Mouse (Mus musculus) heart, embryonic 15.5 days (tissue): ENCODE results near the gene Ccdc88c. TPM values are rescaled to one million over a fixed set of nuclear protein-coding genes. Genes with fewer than 3 reads are reported as not detected.

Experiments used
- ATAC-seq: fragments of 200-750 bp; cut with Nextera tagmentation; replicated peaks from 2 replicates; pipeline ENCODE4 v1.8.0; 2017; ENCODE audit warnings: low read depth, moderate TSS enrichment; ENCODE audit not compliant: insufficient number of reproducible peaks, insufficient read depth, low FRiP score
- H3K27ac ChIP-seq: fragments of 300-500 bp; sonication (generic); 2 replicates; pipeline ENCODE4 v1.5.1; 2015; ENCODE audit warnings: mild to moderate bottlenecking, inconsistent platforms
- H3K27me3 ChIP-seq: fragments of 300-500 bp; sonication (generic); 2 replicates; pipeline ENCODE4 v1.6.1; 2015; ENCODE audit warnings: inconsistent platforms
- H3K36me3 ChIP-seq: fragments of 300-500 bp; sonication (generic); 2 replicates; pipeline ENCODE4 v1.6.1; 2015; ENCODE audit warnings: mild to moderate bottlenecking, inconsistent platforms
- H3K4me1 ChIP-seq: fragments of 300-500 bp; sonication (generic); replicated peaks from 2 replicates; pipeline ENCODE4 v1.6.1; 2015; ENCODE audit warnings: inconsistent platforms
- H3K4me2 ChIP-seq: fragments of 300-500 bp; sonication (generic); 2 replicates; pipeline ENCODE4 v1.6.1; 2015; ENCODE audit warnings: inconsistent platforms, mild to moderate bottlenecking, moderate library complexity
- H3K4me3 ChIP-seq: fragments of 300-500 bp; sonication (generic); 2 replicates; pipeline ENCODE4 v1.5.1; 2015; ENCODE audit warnings: mild to moderate bottlenecking, inconsistent platforms
- H3K9ac ChIP-seq: fragments of 300-500 bp; sonication (generic); 2 replicates; pipeline ENCODE4 v1.6.1; 2015; ENCODE audit warnings: mild to moderate bottlenecking, inconsistent platforms
- H3K9me3 ChIP-seq: fragments of 300-500 bp; sonication (generic); replicated peaks from 2 replicates; pipeline ENCODE4 v1.6.1; 2016; ENCODE audit warnings: inconsistent platforms
- WGBS: fragments of 180-500 bp; shearing (Covaris S2); methylation state at CpG from one replicate; pipeline ENCODE4 v1.1.7; 2015; ENCODE audit warnings: mixed read lengths; 5-methylcytosine and 5-hydroxymethylcytosine counted together
- polyA plus RNA-seq: library from polyadenylated mRNA; unstranded; fragments of >200 nt; fragmentation: Nextera tagmentation; extraction: Ambion mirVana; gene quantifications from 2 replicates; pipeline ENCODE4 v1.2.1, GENCODE M21; 2015

The Ccdc88c gene
- polyA plus RNA-seq, 1 experiment from 2014 or later, result 2.4 TPM

DNA sequence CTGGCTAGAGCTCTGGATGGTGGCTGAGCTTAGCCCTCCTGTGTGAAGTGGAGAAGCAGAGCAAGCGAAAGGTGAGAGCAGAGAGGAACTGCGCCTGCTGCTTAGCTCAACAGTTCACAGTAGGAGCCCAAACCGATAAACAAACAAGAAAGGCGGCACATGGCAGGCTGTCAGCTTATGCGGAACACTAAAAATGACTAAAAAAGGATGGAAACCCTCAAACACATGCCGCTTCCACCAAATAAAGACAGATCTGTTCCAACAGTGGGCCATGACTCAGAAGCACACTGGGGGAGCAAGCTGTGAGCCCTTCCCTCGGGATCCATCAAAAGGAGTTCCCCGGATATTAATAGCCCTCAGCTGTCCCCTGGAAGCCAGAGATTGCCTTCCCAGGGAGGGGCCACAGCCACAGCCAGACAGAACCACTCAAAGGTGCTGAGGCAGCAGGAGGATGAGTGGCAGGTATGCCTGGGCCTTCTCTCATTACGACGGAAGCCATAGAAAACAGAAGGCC, 20.8 kb downstream of the Ccdc88c start:
- H3K4me3 ChIP-seq, result no peak overlapping the region
- ATAC-seq, result 0 out of 2 replicates have a peak, but pooled peaks have one; percentile 23
- 0 out of 2 replicates have a peak, but pooled peaks cover 10% of the 10 kb centered on the region for H3K27me3 ChIP-seq
- 43% methylated on average over 10 of the region's 10 CpGs for WGBS
- no peak overlapping the region for H3K4me2 ChIP-seq
- no peak overlapping the region for H3K9ac ChIP-seq
- no peaks in the 10 kb centered on the region for H3K9me3 ChIP-seq
- no peak overlapping the region; the same call in 1 of the 2 replicates for H3K27ac ChIP-seq
- H3K36me3 ChIP-seq, result no peaks in the 10 kb centered on the region
- peaks cover 36% of the 10 kb centered on the region for H3K4me1 ChIP-seq

GRCm38 (mm10) chr12:101007427-101007826, 21.4 kb downstream of the Ccdc88c start:
- WGBS, result 58% methylated on average over 9 of the region's 9 CpGs
- Histone ChIP-seq H3K9ac (no peak overlapping the region), H3K36me3 (no peaks in the 10 kb centered on the region), H3K9me3 (no peaks in the 10 kb centered on the region), H3K4me1 (peaks cover 30% of the 10 kb centered on the region), H3K4me2 (no peak overlapping the region), H3K4me3 (no peak overlapping the region), H3K27ac (no peak overlapping the region; the same call in 1 of the 2 replicates), H3K27me3 (0 out of 2 replicates have a peak, but pooled peaks cover 7% of the 10 kb centered on the region)
- 0 out of 2 replicates have a peak, but pooled peaks have one; percentile 12 for ATAC-seq

DNA sequence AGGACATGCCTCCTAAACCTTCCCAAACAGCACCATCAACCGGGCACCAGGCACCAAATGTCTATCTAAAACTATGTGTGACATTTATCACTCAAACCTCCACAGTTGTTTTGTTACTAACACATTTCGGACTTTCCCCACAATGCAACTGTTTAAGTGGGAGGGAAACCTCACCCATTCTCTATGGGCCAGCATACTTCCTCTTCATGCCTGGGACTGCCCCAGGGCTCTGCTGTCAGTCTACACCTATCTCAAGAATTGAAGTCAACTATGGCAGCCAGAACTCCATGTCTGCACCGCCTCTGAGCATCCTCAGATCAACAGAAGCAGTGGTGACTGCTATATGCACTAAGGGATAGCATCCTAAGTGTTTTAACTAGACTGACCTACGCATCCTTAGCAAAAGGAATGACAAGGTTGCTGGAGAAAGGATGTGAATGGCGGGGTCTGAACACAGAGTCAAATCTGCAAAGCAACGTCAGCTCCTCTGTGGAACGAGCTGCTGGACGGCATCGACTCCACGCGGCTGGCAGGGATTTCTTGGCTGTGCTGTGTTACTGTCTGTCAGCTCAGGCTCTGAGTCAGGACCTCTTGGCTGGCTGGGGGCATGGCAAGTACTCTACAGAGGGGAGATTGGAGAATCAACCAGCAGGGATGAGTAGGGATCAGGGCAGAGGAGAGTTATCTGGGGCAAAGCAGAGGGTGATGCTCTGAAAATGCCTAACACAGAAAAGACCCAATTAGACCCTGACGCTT, 23.0 kb downstream of the Ccdc88c start:
- Histone ChIP-seq H3K4me3 (no peak overlapping the region), H3K4me1 (peaks cover 23% of the 10 kb centered on the region)

DNA sequence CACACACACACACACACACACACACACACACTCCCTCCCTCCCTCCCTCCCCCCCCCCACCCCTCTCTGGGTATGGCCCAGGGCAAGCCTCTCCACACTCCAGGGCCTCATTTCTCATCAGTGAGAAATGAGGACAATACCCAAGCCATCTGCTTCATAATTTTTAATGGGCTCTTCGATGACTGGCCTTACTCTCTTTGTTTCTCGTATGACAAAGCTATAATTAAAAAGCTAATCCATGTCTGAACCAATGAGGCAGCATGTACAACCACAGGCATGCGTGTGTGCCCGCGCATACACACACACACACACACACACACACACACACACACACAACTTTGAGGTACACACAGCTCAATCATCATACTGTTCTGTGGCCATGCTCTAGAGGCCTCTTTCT, 23.9 kb downstream of the Ccdc88c start:
- Histone ChIP-seq H3K36me3 (no peaks in the 10 kb centered on the region), H3K4me3 (no peak overlapping the region), H3K4me2 (no peak overlapping the region), H3K9me3 (no peaks in the 10 kb centered on the region), H3K27ac (no peak overlapping the region), H3K9ac (no peak overlapping the region), H3K27me3 (0 out of 2 replicates have a peak, but pooled peaks cover 7% of the 10 kb centered on the region), H3K4me1 (peaks cover 16% of the 10 kb centered on the region)
- WGBS, result 90% methylated on average over 5 of the region's 5 CpGs
- no peak for ATAC-seq

More for the DNA sequence above, 23.0 kb downstream of the Ccdc88c start:
- 0 out of 2 replicates have a peak, but pooled peaks cover 7% of the 10 kb centered on the region for H3K27me3 ChIP-seq
- no peaks in the 10 kb centered on the region for H3K36me3 ChIP-seq
- no peak overlapping the region for H3K9ac ChIP-seq
- ATAC-seq, result no peak
- no peak overlapping the region for H3K27ac ChIP-seq
- H3K9me3 ChIP-seq, result no peaks in the 10 kb centered on the region
- no peak overlapping the region for H3K4me2 ChIP-seq
- WGBS, result 75% methylated on average over 12 of the region's 12 CpGs

- peaks cover 21% of the 10 kb centered on the region for H3K4me1 ChIP-seq
- no peak overlapping the region for H3K4me3 ChIP-seq
Measured at GRCm38 (mm10) chr12:101002801-101003513, 25.9 kb downstream of the Ccdc88c start.

GRCm38 (mm10) chr12:100999061-100999954, 29.5 kb downstream of the Ccdc88c start:
- H3K9ac ChIP-seq, result no peak overlapping the region
- H3K9me3 ChIP-seq, result no peaks in the 10 kb centered on the region
- peaks cover 24% of the 10 kb centered on the region for H3K4me1 ChIP-seq
- no peaks in the 10 kb centered on the region for H3K36me3 ChIP-seq
- ATAC-seq, result no peak
- no peak overlapping the region for H3K27ac ChIP-seq
- H3K27me3 ChIP-seq, result peaks cover 16% of the 10 kb centered on the region; the same call in 1 of the 2 replicates
- 45% methylated on average over 7 of the region's 7 CpGs for WGBS
- no peak overlapping the region for H3K4me2 ChIP-seq
- no peak overlapping the region for H3K4me3 ChIP-seq

More at GRCm38 (mm10) chr12:101002801-101003513, 25.9 kb downstream of the Ccdc88c start:
- Histone ChIP-seq H3K27ac (no peak overlapping the region), H3K4me2 (no peak overlapping the region), H3K36me3 (no peaks in the 10 kb centered on the region), H3K9ac (no peak overlapping the region), H3K27me3 (0 out of 2 replicates have a peak, but pooled peaks cover 7% of the 10 kb centered on the region), H3K9me3 (no peaks in the 10 kb centered on the region)
- WGBS, result 65% methylated on average over 4 of the region's 4 CpGs
- ATAC-seq, result no peak

- Histone ChIP-seq H3K4me1 (peaks cover 24% of the 10 kb centered on the region), H3K27me3 (peaks cover 12% of the 10 kb centered on the region; the same call in 1 of the 2 replicates), H3K4me3 (no peak overlapping the region), H3K36me3 (no peaks in the 10 kb centered on the region), H3K9ac (no peak overlapping the region), H3K4me2 (no peak overlapping the region), H3K27ac (no peak overlapping the region), H3K9me3 (no peaks in the 10 kb centered on the region)
- WGBS, result 34% methylated on average over 8 of the region's 8 CpGs
- no peak for ATAC-seq
Measured at GRCm38 (mm10) chr12:100998564-100998962, 30.3 kb downstream of the Ccdc88c start.

GRCm38 (mm10) chr12:100997830-100998563, 30.9 kb downstream of the Ccdc88c start:
- no peak overlapping the region for H3K4me2 ChIP-seq
- no peaks in the 10 kb centered on the region for H3K36me3 ChIP-seq
- H3K9me3 ChIP-seq, result no peaks in the 10 kb centered on the region
- ATAC-seq, result no peak
- no peak overlapping the region for H3K27ac ChIP-seq
- no peak overlapping the region for H3K4me3 ChIP-seq
- H3K9ac ChIP-seq, result no peak overlapping the region
- H3K27me3 ChIP-seq, result peaks cover 12% of the 10 kb centered on the region; the same call in 1 of the 2 replicates
- 21% methylated on average over 10 of the region's 10 CpGs for WGBS
- peaks cover 24% of the 10 kb centered on the region for H3K4me1 ChIP-seq

GRCm38 (mm10) chr12:100996378-100996898, 32.4 kb downstream of the Ccdc88c start:
- no peaks in the 10 kb centered on the region for H3K9me3 ChIP-seq
- no peaks in the 10 kb centered on the region for H3K36me3 ChIP-seq
- H3K27me3 ChIP-seq, result peaks cover 12% of the 10 kb centered on the region; the same call in 1 of the 2 replicates
- no peak overlapping the region for H3K4me3 ChIP-seq
- no peak overlapping the region for H3K9ac ChIP-seq
- peaks cover 24% of the 10 kb centered on the region for H3K4me1 ChIP-seq
- H3K27ac ChIP-seq, result no peak overlapping the region
- 67% methylated on average over 5 of the region's 5 CpGs for WGBS
- H3K4me2 ChIP-seq, result no peak overlapping the region
- ATAC-seq, result no peak
